Mouse (Mus musculus) E14TG2a.4 (cell line): ENCODE data around the gene Pmch.

ENCODE experiments used
- CTCF ChIP-seq: conservative IDR thresholded peaks from 2 replicates; pipeline ENCODE4 v1.5.1; 2014; ENCODE audit warnings: low read length
- POU5F1 ChIP-seq: IDR thresholded peaks from 2 replicates; pipeline ENCODE4 v1.6.1; 2014; ENCODE audit warnings: low read length, borderline replicate concordance

- TF ChIP-seq CTCF = no peak
- no peak for TF ChIP-seq POU5F1
Measured at GRCm38 (mm10) chr10:88119721-88120120, 28.8 kb downstream of the Pmch start.
